ENCODE assay signal across 1 mouse cellular context in the genomic region with DNA sequence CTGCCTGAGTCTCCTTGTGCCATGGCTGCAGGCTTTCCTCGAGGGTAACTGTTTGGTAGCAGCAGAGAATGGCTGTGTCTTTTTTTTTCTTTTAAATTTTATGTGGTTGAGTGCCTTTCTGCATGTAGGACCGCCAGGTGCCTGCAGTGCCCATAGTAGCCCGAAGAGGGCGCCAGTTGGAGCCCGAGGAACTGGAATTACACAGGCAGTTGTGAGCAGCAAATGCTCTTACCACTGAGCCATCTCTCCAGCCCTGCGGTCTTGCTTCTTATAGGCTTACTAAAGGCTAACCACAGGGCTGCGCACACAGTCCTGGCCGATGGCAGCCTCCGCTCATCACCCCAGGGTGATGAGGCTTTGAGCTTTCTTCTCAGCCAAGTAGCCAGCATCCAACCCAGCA.
TF ChIP-seq lines count a peak whose summit lies in the region.

No protein-coding gene starts in this region.

TF ChIP-seq in MEL, 35 proteins besides CTCF, POLR2A, EP300 and RAD21:
- TF ChIP-seq CHD1 (IDR thresholded peaks at IDR 0.05; ENCODE audit: low read depth, low read length) (no peak), SMC3 (IDR thresholded peaks at IDR 0.05; ENCODE audit: low read depth, low read length) (peak; percentile 24; the same call in 1 of the 2 replicates), BHLHE40 (IDR thresholded peaks at IDR 0.05; ENCODE audit: borderline replicate concordance, low read depth, low read length) (no peak), CHD2 (IDR thresholded peaks at IDR 0.05; ENCODE audit: low read length) (no peak), ZNF384 (IDR thresholded peaks at IDR 0.05; ENCODE audit: low read depth, low read length) (no peak), E2F4 (IDR thresholded peaks at IDR 0.05; ENCODE audit: borderline replicate concordance, low read depth, low read length) (no peak)
